Mouse (Mus musculus) lung, postnatal 10 days (tissue): ENCODE measurements around the gene Plekhg4.
A peak's percentile ranks its signal among the peaks of the same experiment; 100 is the strongest.

Experiments used
- DNase-seq: peaks from one replicate; pipeline ENCODE4 v3.0.0; 2021

Gene Plekhg4

DNA sequence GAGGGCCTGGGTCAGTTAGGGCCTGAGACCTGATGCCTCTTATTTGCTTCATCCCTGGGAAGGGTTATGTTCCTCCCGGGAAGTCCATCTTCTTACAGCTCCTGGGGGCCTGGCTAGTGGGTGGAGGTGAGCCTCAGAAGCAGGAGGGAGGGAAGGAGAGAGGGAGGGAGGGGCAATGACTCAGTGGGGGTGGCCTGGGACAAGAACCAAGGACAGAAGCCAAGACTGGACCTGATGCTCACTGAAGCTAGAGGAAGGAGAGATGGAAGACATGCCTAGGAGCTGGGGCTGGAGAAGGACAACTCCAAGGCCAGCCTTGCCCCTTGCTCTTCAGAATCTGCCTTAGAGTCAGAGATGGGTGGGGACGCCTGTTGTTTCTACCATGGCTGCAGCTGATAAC lies at the start of gene Plekhg4:
TSS of gene Plekhg4 (plus strand) at position 243 of the 400 bp plus-strand sequence.
- no peak for DNase-seq

DNA sequence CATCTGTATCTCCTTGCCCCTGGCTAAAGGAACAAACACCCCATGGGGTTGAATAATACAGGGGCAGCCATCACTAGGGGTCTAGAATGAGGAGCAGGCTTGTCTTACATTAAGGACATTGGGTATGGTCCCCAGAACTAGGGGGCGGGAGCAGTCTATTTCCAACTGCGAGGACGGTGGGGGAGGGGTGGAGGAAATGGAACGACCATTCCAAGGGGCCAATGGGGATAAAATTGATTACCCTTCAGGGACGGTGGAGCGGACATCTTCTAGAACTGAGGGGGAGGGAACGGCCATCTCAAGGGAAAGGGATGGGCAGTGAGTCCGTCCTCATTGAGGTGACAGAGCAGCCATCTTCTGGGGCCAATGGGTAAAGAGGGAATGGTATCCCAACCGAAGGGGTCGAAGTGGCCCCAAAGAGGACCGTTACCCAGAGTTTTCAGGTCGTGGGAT lies 47.4 kb upstream of the Plekhg4 start:
- no peak for DNase-seq

DNA sequence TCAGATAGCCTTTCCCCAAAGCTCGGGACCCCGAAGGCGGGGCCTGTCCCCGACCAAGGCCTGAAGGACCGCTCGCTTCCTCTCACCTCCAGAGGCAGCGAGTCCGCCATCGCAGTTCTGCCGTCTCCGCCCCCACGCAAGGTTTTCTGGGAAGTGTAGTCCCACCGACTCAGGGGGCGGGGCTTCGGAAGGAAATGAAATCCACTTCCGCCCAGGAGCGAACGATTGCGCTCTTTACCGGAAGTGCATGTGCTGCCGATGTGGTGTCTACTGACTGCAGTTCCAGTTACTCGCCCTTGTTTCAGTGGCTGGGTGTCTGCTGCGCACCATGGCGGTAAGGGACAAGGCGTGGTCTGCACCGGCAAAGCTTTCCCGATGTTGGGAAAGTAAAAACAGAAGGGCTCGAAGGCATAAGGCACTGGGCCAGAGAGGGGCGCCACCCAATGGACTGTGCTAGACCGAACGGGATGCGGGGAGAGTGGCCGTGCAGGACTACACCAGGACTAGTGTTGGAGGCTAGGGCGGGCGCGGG lies 46.9 kb upstream of the Plekhg4 start, which contains the start of the genes Lrrc29 and Tmem208:
TSS of gene Lrrc29 (minus strand) at position 138 of the 532 bp plus-strand sequence.
TSS of gene Tmem208 (plus strand) at position 214 of the 532 bp plus-strand sequence.
- DNase-seq, result peak; percentile 99

DNA sequence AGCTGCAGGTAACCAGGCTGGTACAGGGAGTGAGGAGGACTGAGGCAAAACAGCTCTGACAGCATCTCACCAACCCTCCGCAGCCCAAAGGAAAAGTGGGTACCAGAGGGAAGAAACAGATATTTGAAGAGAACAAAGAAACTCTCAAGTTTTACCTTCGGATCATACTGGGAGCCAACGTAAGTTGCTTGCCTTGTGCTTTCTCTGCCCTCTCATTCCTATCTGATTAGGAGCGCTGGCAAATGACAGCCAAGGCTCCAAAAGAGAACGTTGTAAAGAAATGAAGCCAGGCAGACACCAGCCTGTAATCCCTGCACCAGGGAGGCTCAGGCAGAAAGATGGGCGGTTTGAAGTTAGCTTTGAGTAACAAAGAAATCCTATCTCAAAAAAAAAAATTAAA lies 46.1 kb upstream of the Plekhg4 start:
- DNase-seq, result no peak

DNA sequence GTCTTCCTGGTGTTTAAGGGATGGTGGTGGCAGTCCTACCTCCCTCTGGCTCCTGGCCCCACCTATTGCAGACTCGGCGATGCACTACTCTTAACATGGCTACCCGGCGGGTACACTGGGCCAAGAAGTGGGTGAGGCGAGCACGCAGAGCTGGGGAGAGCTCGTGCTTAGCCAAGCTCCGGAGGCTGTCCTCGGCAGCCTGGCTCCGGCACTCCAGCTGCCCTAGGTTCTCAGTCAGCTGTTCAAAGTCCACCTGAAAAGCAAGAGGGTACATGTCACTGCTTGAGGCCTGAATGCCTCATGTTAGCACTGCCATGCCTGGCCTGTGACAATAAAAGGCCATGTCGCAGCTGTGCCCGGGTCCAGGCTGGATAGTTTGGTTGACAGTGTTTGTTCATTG lies 42.7 kb upstream of the Plekhg4 start:
- DNase-seq, result no peak

DNA sequence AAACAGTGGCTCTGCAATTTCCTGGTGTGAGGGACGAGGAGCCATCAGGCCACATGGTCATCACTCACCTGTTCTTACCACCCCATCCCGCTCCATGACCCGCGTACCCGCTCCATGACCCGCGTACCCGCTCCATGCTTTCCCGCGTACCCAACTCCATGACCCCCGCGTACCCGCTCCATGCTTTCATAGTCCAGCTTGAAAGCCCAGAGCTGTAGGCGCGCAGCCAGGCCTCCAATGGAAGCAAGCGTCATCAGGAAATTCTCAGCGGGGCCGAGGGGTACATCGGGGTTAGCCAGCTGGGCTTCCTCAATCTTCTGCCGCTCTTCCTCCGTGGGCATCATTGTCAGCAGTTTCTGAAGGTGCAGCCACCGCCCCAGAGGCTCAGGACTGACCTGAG lies 41.6 kb upstream of the Plekhg4 start:
- DNase-seq, result no peak

DNA sequence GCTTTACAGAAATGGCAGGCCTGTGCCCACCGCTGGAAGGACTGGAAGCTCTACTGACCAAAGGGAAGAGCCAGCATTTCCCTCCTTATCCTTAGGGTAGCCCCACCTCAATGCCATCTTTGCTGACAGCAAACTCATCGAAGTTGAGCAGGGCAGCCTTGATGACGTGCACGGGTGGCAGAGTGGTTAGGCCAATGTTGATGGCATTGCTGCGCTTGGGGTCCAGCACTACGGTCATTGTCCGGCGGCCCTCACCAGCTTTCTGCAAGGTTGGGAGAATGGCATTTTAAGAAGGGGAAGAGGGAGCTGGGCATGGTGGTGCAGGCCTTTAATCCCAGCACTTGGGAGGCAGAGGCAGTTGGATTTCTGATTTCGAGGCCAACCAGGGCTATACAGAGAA lies 41.1 kb upstream of the Plekhg4 start:
- no peak for DNase-seq

DNA sequence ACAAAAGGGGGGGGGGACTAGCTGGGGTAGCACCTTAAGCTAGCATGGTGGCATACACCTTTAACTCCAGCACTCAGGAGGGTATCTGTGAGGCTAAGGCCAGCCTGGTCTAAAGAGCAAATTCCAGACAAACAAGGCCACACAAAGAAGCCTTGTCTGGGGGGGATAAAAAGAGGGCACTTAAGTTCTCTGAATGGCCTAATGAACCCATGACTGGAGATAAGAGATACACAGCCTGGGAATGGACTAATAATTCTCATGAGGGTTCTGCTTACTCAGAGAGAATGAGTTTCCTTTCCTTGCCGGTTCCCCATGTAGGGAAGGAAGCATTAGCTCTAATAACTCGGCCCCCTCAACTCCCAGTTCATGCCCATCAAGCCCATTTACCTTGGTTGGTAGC lies 40.6 kb upstream of the Plekhg4 start:
- DNase-seq, result no peak

DNA sequence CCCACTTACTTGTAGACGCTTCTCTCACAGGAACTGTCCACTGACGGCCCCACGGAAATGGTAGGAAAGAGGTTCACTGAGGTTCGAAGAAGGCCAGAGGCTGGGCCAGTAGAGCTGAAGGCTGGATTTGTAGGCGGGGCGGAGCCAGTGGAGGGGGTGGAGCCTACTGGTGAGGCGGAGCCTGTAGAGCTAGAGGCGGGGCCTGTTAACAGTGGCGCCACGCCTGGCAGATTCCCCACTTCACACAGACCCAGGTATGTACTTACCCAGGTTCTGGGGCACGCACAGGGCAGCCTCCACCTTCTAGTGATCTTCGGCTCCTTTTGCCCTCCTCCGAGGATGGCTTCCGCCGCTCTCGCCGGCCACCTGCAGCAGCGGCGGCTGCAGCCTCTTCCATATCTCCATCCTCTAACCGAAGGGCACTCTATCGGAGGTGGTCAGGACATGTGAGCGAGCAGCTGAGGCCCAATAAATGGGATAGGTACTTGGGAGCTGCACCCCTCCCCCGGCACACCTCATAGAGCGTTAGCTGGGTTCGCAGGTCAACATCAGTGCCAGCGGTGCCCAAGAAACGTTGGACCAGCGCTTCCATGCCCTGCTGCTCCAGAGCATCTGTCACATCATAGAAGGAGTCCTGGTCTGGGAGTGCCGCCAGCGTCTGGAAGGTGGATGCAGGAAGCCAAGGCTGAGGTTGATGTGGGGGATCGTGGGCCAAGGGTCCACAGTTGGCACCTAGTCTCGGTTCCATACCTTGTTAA lies 36.5 kb upstream of the Plekhg4 start:
- peak; percentile 58 for DNase-seq

DNA sequence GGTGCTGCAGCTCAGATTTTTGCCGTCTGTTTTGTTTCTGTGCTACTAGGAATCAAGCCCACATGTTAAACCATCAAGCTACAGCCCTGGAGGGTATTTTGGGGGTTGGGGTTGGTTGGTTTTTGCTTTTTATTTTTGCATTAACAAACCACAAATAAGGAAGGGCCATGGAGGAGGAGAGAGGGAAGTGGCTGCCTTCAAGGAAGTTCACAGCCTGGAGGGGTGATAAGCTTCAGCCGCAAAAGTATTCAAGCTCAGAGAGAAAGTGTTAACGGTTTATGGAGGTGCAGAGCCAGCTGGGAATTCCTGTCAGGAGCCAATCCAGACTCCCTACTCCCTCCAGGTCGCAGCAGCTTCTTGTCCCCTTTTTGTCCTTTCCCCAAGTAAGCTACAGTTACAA lies 34.1 kb upstream of the Plekhg4 start:
- no peak for DNase-seq

DNA sequence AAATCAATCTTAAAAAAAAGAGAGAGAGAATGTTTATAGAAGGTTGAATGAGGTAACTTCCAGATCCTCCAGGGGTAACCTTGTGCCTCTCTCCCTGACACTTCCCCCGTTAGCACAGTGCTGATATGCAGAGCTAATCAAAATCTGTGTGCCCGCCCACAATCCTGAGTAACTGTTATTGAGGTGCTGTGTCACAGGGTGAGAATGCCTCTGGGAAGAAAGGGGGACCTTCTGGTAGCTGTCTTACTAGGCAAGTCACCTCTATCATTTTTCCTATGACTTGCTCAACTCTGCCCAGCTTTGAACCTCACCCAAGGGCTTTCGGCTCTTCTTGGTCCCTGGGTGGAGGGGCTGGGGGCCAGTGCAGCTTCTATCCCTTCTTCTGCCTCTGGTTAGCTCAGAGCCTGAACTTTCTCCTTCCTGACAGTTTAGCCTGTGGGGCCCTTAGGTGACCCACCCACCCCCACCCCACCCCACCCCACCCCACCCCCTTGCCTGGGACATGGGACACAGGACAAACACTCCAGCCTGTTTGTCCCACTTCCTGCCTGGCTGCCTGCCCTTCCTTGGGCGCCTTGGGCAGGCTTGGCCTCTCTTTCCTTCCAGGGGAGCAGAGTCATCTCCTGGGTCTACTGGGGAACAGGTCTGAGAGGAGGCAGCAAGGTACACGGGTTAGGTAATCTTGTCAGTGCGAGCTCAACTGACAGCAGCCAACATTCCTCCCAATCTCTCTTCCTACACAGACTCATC lies 33.0 kb upstream of the Plekhg4 start:
- DNase-seq, result peak; percentile 89

DNA sequence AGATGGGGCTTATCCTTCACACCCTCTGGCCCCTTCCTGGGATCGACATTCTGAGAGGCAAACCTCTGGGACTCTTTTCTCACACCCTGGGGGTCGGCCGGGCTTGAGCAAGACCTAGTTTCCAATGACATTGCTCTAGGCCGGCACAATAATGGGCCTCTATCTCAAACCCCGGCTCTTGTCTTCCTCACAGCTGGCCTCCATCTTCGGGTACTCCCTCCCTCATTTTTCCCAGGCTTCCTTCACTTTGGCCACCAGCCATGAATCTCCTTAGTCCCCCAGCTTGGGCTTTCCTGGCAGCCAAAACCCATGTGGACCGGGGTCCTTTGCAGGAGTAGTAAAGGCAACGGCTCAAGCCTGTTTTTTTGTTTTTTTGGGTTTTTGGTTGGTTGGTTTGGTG lies 31.7 kb upstream of the Plekhg4 start:
- peak; percentile 88 for DNase-seq

DNA sequence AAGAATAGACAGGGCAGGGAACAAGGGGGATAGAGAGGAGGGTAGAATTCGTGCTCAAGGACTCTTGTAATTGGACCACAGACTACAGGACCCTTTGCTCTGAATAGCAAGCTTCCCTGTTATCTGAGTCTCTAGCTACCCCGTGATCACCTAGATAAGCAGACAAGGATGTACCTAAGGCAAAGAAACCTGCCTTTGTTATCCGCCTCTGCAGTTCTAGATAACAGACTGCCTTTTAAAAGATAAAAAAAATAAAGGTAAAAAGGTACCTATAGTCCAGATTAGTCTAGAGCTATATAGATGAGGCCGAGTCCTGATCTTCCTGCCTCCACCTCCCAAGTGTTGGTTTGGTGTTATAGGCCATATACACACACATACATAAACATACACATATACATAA lies 30.3 kb upstream of the Plekhg4 start:
- DNase-seq, result no peak

DNA sequence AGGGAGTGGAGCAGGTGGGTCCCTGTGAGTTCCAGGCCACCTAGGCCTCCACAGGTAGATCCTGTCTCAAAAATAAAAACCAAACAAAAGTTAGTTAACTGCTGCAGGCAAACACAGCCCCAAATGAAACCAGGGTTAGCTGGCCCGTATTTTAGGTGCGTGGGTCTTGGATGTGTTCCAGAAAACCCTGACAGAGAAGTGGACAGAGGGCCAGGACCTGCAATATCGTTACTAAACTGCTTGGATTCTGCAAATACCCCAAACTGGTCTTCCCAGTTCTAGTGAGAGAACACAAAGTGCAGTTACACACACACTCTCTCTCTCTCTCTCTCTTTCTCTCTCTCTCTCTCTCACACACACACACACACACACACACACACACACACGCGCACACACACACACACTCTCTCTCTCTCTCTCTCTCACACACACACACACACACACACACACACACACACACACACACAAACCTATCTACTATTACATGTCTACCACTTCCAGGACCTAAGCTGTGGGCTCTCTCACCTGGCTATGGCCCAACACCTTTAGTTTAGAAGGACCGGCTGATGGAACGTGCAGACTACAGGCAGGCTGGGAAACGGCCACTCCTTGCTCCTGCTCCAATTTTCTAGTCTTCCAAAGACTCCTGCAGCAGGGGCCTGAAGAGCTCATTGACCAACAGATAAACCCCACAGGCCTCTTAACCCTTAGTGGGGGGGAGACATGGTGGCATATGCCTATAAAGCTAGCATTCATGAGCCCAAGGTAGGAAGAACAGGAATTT lies 29.1 kb upstream of the Plekhg4 start:
- no peak for DNase-seq

DNA sequence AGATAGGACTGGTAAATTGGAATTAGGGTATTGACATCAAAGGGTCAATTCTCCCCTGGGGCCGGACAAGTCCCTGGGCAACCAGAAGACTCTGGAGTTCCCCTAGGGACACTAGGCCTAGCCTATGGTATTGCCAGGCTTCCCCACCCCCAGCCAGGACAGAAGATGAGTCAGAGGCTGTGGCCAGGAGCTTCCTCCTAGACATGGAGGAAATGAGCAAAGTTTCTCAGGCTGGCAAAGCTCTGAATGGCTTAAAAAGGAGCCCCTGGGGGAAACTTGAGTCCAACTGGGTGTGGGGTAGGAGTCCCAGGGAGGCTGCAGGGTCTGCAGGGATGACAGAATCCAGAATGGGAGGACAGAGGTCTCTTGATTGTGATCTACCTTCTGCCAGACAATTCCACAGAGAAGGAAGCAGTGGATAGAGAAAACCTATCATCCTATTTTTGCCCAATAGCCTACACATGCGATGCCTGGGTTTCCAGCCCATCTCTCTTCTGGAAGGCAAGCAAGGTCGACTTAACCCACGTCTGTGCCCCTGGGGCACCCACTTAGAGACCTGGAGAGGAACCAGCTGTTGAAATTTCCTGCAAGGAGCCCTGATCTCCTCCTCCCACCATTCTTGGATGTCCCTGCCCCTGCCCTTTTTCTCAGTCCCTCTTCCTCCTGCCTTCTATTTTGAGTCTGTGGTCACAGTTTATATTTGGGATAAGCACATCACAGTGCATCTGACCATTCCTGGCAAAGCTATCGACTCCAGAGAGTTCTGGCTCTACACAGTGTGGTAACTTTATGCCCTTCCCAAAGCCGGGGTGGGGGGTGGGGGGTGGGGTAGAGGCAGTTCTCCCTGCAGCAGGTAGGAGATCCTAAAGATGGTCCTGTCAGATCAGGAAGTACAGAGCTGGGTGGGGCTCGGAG lies 27.8 kb upstream of the Plekhg4 start:
- DNase-seq, result peak; percentile 76

DNA sequence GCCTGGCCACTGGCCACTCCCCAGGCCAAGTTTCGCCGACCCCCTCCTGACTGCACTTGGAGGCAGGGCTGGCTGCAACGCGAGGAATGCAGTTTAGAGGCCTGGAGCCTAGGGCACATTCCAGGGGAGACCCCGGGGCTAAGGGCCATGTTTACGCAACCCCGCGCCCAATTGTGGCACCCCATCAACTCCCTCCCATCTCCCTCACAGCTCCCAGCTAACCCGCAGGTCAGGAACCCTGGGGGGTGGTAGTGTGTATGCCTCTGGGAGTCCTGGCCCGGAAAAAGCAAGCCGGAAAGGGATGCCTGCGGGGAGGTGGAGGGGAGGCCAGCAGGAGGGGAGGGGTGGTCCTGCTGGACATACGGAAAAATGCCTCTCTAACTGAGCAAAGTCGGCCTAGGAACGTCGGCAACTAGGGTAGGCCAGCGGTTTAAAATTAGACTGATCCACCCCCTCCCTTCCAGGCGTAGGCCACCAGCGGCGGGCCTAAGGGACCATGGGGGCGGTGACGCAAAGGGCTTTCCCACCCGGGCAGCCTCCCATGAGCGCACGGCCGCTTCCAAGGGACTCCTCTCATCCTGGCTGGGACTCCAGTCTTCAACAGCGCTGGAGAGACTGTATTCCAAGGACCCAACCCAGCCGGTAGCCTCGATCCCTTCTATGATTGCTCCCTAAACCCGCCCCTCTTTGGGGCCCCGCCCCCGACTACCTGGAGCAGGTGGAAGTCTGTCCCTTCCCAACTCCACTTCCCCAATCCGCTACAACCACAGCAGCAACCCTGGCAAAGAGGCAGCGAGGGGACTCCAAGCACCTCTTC lies 26.3 kb upstream of the Plekhg4 start:
- peak; percentile 90 for DNase-seq

DNA sequence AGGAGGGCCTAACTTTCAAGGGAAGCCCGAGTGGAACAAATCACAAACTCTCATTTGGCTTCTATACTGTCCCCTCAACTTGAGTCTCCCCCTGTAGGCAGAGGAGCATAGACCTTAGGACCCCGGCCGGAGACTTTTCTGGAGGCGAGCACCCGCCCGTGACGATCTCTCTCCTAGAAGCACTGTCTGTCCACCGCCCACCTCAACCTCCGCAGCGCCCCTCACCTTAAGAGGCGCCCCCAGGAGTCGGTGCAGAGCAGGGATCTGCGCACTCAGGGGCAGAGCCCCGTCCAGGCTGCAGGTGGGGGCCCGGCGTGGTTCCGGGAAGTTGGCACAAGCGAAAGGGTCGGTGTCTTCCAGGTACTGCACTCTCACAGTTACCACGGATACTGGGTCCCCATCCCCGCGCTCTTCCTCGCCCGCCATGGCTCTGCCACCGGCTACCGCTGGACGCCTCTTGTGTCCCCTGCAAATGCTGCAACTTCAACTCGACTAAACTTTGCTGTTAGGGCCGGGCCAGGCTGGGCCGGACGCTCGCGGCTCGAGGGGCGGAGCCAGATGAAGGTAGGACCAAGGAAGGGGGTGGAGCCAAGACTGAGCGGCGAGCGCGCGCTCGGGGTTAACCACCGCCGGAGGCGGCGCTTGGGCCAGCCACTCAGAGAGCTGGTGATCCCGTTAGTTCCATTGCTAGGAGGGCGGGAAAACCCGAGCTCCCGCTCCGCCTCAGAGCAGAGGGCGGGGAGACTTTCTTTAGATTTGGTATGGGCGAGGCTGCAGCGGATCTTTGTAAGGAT lies 25.4 kb upstream of the Plekhg4 start, which contains the start of gene Fhod1:
TSS of gene Fhod1 (minus strand) at position 526 of the 794 bp plus-strand sequence.
- DNase-seq, result peak; percentile 99

DNA sequence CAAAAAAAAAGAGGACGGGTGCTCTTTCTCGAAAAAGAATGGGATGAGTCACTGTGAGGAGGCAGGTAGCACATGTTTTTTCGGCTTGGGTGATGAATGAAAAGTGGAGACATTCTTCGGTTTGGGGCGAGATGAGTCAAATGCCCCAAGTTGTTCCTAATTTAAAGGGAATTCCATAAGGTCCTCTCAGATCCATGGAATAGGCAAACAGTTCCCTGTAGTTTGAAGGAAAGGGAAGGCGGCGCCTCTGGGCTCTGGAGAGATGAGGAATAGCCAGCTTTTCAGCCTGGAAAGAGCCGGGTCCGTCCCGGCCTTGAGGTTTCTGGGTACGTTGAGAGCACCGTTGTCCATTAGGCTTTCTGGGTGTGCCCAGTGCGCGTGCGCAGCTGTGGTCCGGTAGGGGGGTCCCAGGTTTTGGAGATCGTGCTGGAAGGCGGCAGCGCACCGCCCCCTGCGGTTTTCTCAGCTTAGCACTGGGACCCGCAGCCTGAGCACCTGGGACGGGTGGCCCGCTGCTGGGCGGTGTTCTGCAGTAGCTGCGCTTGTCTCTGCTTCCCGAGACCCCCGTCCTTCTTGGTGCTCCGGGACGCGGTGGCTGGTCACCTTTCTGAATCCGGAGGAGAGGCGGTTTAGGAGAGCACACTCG lies 24.5 kb upstream of the Plekhg4 start, which contains the start of gene Slc9a5:
TSS of gene Slc9a5 (plus strand) at position 394 of the 646 bp plus-strand sequence.
- DNase-seq, result peak; percentile 66

DNA sequence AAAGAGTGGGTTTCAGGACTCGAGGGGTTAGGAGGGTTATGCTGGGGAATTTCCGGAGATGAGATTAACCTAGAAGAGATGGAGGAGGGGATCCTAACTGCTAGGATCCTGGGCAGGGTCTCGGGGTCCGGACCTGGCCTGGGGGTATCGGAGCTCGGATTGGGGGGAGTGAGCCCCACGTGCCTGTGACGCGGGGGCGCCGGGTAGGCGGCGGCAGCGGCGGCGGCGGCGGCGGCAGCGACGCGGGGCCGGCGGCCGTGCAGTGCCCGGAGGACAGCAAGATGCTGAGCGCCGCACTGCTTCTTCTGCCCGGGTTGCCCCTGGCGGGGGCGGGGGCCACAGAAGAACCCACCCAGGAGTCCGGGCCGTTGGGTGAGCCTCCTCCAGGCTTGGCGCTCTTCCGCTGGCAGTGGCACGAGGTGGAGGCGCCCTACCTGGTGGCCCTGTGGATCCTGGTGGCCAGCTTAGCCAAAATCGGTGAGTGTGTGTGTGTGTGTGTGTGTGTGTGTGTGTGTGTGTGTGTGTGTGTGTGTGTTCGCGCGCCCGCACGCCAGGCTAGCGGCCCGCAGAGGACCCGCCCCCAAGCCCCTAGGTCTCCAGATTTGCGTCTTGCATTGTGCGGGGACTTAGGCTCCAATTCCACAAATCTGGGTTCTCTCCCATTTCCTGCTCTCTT lies 23.8 kb upstream of the Plekhg4 start:
- DNase-seq, result no peak
